Mouse (Mus musculus) ES-E14 (cell line): ENCODE measurements around the gene Tsc22d1. TPM values are rescaled to one million over a fixed set of nuclear protein-coding genes. Genes with fewer than 3 reads are reported as not detected.

Source experiments
- DNase-seq: peaks from one replicate; pipeline ENCODE4 v3.0.0-alpha.2; 2013; ENCODE audit warnings: low read depth, low spot score
- H3K27ac ChIP-seq: 2 replicates; pipeline ENCODE4 v1.5.1; 2012; ENCODE audit warnings: low read depth, mild to moderate bottlenecking, low read length, moderate library complexity, mixed read lengths; ENCODE audit not compliant: poor library complexity, insufficient read depth, severe bottlenecking
- H3K36me3 ChIP-seq: 2 replicates; pipeline ENCODE4 v1.6.1; 2012; ENCODE audit warnings: mild to moderate bottlenecking, low read length, moderate library complexity, mixed read lengths; ENCODE audit not compliant: control insufficient read depth, poor library complexity, insufficient read depth, severe bottlenecking
- H3K4me1 ChIP-seq, 2 experiments: fragments of 150-350 bp in 1 of 2; sonication (generic) in 1 of 2; 2 replicates each; pipeline ENCODE4 v1.6.1; 2012; ENCODE audit warnings: low read length in 2 of 2, mild to moderate bottlenecking in 1 of 2, mixed read lengths in 1 of 2; ENCODE audit not compliant: control insufficient read depth in 2 of 2, insufficient read depth in 2 of 2, poor library complexity in 1 of 2
- H3K4me3 ChIP-seq, 2 experiments: fragments of 150-350 bp in 1 of 2; sonication (generic) in 1 of 2; 2 replicates each; pipeline ENCODE4 v1.5.1; 2012; ENCODE audit warnings: low read length in 2 of 2, low read depth in 1 of 2, mild to moderate bottlenecking in 1 of 2, mixed read lengths in 1 of 2; ENCODE audit not compliant: insufficient read depth in 1 of 2, poor library complexity in 1 of 2, severe bottlenecking in 1 of 2
- H3K9ac ChIP-seq: 2 replicates; pipeline ENCODE4 v1.6.1; 2012; ENCODE audit warnings: low read depth, mild to moderate bottlenecking, low read length, mixed read lengths; ENCODE audit not compliant: poor library complexity, insufficient read depth, severe bottlenecking
- H3K9me3 ChIP-seq: fragments of 150-350 bp; sonication (generic); 2 replicates; pipeline ENCODE4 v1.6.1; 2012; ENCODE audit warnings: low read depth, mild to moderate bottlenecking, low read length; ENCODE audit not compliant: control insufficient read depth, insufficient read depth
- CHD2 ChIP-seq: IDR thresholded peaks from 2 replicates; pipeline ENCODE4 v1.6.1; 2014; ENCODE audit warnings: mild to moderate bottlenecking, low read depth, low read length, inconsistent platforms
- HCFC1 ChIP-seq: IDR thresholded peaks from 2 replicates; pipeline ENCODE4 v1.6.1; 2012; ENCODE audit warnings: low read length, inconsistent platforms, borderline replicate concordance; ENCODE audit not compliant: insufficient read depth
- MAFK ChIP-seq: IDR thresholded peaks from 2 replicates; pipeline ENCODE4 v1.6.1; 2014; ENCODE audit warnings: mild to moderate bottlenecking, low read depth, low read length, inconsistent platforms; ENCODE audit not compliant: insufficient read depth
- ZC3H11A ChIP-seq: IDR thresholded peaks from 2 replicates; pipeline ENCODE4 v1.6.1; 2012; ENCODE audit warnings: low read depth, mild to moderate bottlenecking, inconsistent platforms, low read length, borderline replicate concordance
- ZNF384 ChIP-seq: IDR thresholded peaks from 2 replicates; pipeline ENCODE4 v1.6.1; 2012; ENCODE audit warnings: low read depth, low read length, inconsistent platforms
- in situ Hi-C, 2 experiments: fragments of 600-800 bp; cut with MboI; formaldehyde crosslinking; loops; one replicate each; pipeline ENCODE4 v1.15.1; 2025; ENCODE audit warnings: low sequenced_read_pairs in 2 of 2, inconsistent platforms in 1 of 2; ENCODE audit not compliant: unreplicated experiment in 2 of 2
- total RNA-seq: library from RNA; depleted of rRNA; stranded (reverse); fragments of 300-350 nt; gene quantifications from 2 replicates; pipeline ENCODE4 v1.2.3, GENCODE M21; 2012

The Tsc22d1 gene
- total RNA-seq, 1 experiment, result 129 TPM

DNA sequence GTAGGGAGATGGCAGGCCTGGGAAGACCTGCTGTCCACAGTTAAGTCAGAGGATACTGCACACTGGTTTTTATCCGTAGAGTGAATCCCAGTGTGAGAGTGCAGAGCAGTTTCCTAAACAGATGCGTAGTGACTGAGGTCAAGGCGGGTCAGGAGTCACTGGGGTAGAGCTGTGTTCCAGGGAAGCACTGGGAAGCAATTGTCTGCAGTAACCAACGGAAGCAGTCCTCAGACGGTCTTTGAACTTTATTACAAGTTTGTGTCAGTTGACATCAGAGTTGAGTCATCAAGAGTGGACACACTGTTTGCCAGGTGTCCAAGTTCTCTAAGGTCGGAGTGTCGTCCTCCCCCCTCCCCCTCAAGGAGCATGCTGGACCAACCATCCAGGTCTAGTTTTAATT is 6.0 kb downstream of the Tsc22d1 start:
- no peak for DNase-seq
- TF ChIP-seq ZNF384 (no peak), CHD2 (no peak), HCFC1 (no peak), MAFK (no peak), ZC3H11A (no peak)
- in situ Hi-C loops, result no loop called here
- Histone ChIP-seq H3K27ac (no peak overlapping the region), H3K9me3 (no peaks in the 10 kb centered on the region), H3K4me3 (no peak overlapping the region), H3K36me3 (peaks cover 34% of the 10 kb centered on the region), H3K4me1 (peaks cover 9 to 12% of the 10 kb centered on the region in 2 experiments), H3K9ac (no peak overlapping the region)

DNA sequence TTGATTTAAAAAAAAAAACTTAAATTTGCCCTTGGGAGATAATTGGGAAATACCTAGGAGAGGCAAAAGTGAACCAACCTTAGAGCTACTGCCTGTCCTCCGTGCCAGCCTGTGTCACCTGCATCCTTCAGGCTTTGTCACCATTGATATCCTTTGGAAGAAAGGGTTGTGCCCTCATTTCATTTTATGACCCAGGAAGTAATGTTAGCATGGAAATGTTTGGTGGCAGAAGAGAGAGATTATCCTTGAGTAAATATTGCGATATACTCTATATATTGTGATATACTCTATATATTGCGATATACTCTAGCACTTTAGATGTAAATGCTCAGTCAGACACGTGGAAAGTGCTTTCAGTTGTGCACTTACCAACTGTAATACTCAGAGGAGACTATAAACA is 6.4 kb downstream of the Tsc22d1 start:
- no peak overlapping the region for H3K4me3 ChIP-seq

DNA sequence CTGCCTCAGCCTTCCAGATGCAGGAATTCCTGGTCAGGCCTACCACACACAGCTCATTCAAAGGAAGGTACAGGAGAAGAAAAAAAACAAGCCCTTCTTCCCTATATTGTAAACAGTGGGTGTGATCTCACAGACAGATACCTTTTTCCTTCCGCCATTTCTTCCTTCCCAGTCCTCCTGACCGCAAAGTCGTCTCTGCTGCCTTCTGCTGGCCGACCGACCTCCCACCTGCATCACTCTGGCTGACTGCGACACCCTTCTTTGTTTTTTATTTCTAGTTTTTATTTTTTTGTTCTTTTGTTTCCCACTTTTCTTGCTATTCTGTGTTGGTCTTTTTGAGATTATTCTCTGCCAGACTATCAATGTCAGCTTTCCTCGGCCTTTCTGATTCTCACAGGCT is 10.7 kb downstream of the Tsc22d1 start:
- TF ChIP-seq MAFK (no peak), CHD2 (no peak), ZNF384 (no peak), HCFC1 (no peak), ZC3H11A (no peak)
- Histone ChIP-seq H3K9ac (peak overlapping the region; percentile 47; the same call in 1 of the 2 replicates), H3K9me3 (no peaks in the 10 kb centered on the region), H3K4me1 (peaks cover 7 to 8% of the 10 kb centered on the region in 2 experiments), H3K36me3 (peaks cover 7% of the 10 kb centered on the region; the same call in 1 of the 2 replicates), H3K27ac (peak overlapping the region; percentile 27; the same call in 1 of the 2 replicates), H3K4me3 (peak overlapping the region; percentile 30 to 42; a peak in 3 of 4 replicates)
- in situ Hi-C loops, result loop anchor here in 1 of 2 experiments (25.0 kb wide), 1 partner anchor 563 kb away; no protein-coding TSS in a partner anchor
- DNase-seq, result no peak

More for the DNA sequence above, 6.4 kb downstream of the Tsc22d1 start:
- no peak for DNase-seq
- Histone ChIP-seq H3K9ac (no peak overlapping the region), H3K4me1 (peaks cover 9 to 12% of the 10 kb centered on the region in 2 experiments), H3K9me3 (no peaks in the 10 kb centered on the region), H3K27ac (no peak overlapping the region), H3K36me3 (peaks cover 33% of the 10 kb centered on the region)
- in situ Hi-C loops, result no loop called here
- TF ChIP-seq ZNF384 (no peak), CHD2 (no peak), ZC3H11A (no peak), MAFK (no peak), HCFC1 (no peak)

DNA sequence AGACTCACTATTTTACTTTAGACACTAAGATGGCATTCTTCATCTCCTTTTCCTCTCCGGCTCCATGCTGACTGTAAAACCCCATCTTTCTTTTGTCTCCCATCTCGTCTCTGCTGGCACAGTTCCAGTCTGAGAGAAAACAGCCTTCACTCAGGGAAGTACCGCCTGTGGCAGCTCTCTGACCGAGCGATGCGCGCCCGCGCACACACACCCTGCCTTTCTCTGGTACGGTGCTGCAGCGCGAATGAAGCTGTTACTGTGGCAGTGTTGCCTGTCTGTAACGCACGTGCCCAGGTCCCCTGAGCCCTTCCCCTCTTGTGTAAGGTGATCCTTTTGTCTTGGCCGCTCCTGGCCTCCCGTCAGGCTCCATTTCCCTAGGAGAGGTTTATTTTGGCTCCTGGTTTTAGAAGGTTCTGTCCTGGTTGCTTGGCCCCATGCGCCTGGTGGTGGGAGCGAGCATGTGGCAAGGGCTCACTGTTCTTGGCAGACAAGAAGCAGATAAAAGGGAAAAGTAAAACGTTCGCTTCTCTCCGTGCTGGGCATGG is 11.3 kb downstream of the Tsc22d1 start:
- DNase-seq, result no peak
- peaks cover 7% of the 10 kb centered on the region; the same call in 1 of the 2 replicates for H3K36me3 ChIP-seq
- peak overlapping the region; percentile 30 to 42 for H3K4me3 ChIP-seq
- in situ Hi-C loops, result loop anchor here in 1 of 2 experiments (25.0 kb wide), 1 partner anchor 564 kb away; no protein-coding TSS in a partner anchor
- H3K4me1 ChIP-seq, result peaks cover 5 to 6% of the 10 kb centered on the region in 2 experiments
- peak overlapping the region; percentile 37 for H3K9ac ChIP-seq
- TF ChIP-seq ZC3H11A (no peak), CHD2 (no peak), ZNF384 (no peak), MAFK (no peak)
- no peaks in the 10 kb centered on the region for H3K9me3 ChIP-seq
- H3K27ac ChIP-seq, result peak overlapping the region; percentile 24; the same call in 1 of the 2 replicates
